Mouse (Mus musculus) forebrain, embryonic 13.5 days (tissue): ENCODE results near the gene Txndc17. TPM values are rescaled to one million over a fixed set of nuclear protein-coding genes. Genes with fewer than 3 reads are reported as not detected.

Source experiments
- polyA plus RNA-seq: library from polyadenylated mRNA; unstranded; fragments of >200 nt; fragmentation: Nextera tagmentation; extraction: Ambion mirVana; gene quantifications from 2 replicates; pipeline ENCODE4 v1.2.1, GENCODE M21; 2015

The Txndc17 gene
- polyA plus RNA-seq, 1 experiment from 2014 or later: 157 TPM

Other genes with a start within 250 kb of the Txndc17 start
- gene Aipl1, start 170.0 kb upstream of the Txndc17 start, polyA plus RNA-seq: 0.23 and 0.31 TPM in 2 replicates
- 155 and 171 TPM in 2 replicates for gene Pimreg, start 165.5 kb upstream of the Txndc17 start, polyA plus RNA-seq
- 0.63 and 0.65 TPM in 2 replicates for gene Pitpnm3, start 71.8 kb upstream of the Txndc17 start, polyA plus RNA-seq
- 0.94 and 1.2 TPM in 2 replicates for gene Gm43951, start 707 bp upstream of the Txndc17 start, polyA plus RNA-seq
- gene 4933427D14Rik, start 88 bp upstream of the Txndc17 start, polyA plus RNA-seq: 26.2 and 29.9 TPM in 2 replicates
- gene Med31, start 8.0 kb downstream of the Txndc17 start, polyA plus RNA-seq: 69.7 and 70.0 TPM in 2 replicates
- 0.12 and 0.26 TPM in 2 replicates for gene Slc13a5, start 59.7 kb downstream of the Txndc17 start, polyA plus RNA-seq
- gene Xaf1, start 94.1 kb downstream of the Txndc17 start, polyA plus RNA-seq: 0.98 and 1.8 TPM in 2 replicates
- gene Fbxo39, start 106.9 kb downstream of the Txndc17 start, polyA plus RNA-seq: not detected in 2 replicates
- gene Tekt1, start 154.9 kb downstream of the Txndc17 start, polyA plus RNA-seq: 6.4 and 9.1 TPM in 2 replicates
- 2.2 and 2.6 TPM in 2 replicates for gene Smtnl2, start 204.2 kb downstream of the Txndc17 start, polyA plus RNA-seq
- gene Ggt6, start 228.0 kb downstream of the Txndc17 start, polyA plus RNA-seq: not detected in 2 replicates
- gene Mybbp1a, start 233.8 kb downstream of the Txndc17 start, polyA plus RNA-seq: 111 and 122 TPM in 2 replicates